Mouse (Mus musculus): ENCODE results near the gene Sema6c. TPM values are rescaled to one million over a fixed set of nuclear protein-coding genes. Genes with fewer than 3 reads are reported as not detected.

Sema6c gene
- polyA plus RNA-seq, 1 experiment: 8.5 TPM

DNA sequence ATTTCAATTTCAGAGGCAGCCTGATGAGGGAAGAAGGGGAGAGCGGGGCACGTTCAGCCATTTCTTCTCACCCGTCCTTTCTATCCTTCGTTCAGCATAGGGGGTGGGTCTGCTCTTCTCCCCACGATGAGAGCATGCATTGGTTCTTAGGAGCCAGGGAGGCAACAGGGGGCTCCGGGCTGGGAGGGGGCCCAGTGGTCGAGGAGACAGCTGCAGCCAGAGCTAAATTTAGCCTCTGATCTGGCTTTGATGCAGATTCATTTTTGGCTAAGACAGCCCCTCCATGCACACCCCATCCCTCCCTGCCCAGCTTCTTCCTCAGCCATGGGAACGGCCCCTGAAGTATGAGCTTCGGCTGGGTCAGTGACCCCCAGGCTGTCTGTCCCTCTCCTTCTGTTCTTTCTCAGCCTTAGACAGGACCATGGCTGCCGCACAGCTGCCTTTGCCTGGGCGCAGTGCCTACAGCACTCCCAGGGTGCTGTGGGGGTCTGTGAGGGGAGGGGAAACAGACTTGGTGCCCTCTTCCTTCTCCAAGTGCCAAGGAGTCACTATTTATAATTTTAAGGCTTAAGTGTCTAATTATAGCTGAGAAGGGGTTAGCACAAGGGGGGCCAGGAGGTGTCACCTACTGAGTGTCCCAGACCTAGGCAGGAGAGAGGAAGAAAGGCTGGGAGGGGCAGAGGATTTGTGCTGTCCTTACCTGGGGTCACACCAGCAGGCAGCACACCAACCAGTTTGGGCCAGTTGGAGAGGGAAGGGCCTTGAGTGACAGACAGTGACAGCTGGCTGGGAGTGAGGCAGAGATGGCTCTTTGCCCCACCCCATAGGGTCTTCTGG is 3.4 kb downstream of the Sema6c start:
- no peak for DNase-seq
- Histone ChIP-seq H3K4me1 (ENCODE audit: control insufficient read depth, insufficient read depth, low read length) (peaks cover 9% of the 10 kb centered on the region; the same call in 1 of the 2 replicates), H3K4me3 (ENCODE audit: insufficient read depth, low read depth, low read length) (no peak overlapping the region), H3K27me3 (replicated peaks; ENCODE audit: control insufficient read depth, insufficient read depth, low read length) (no peaks in the 10 kb centered on the region), H3K27ac (ENCODE audit: insufficient read depth, low read depth, low read length) (no peak overlapping the region), H3K36me3 (ENCODE audit: control insufficient read depth, insufficient read depth, low read length) (no peaks in the 10 kb centered on the region)
- no peak for TF ChIP-seq POLR2A (IDR thresholded peaks at IDR 0.05; ENCODE audit: low read depth, low read length)
- no peak for TF ChIP-seq CTCF (conservative IDR thresholded peaks at IDR 0.05; ENCODE audit: insufficient read depth, insufficient read length, low read depth, low read length)
- 74% methylated on average over 11 of the region's 11 CpGs for WGBS

DNA sequence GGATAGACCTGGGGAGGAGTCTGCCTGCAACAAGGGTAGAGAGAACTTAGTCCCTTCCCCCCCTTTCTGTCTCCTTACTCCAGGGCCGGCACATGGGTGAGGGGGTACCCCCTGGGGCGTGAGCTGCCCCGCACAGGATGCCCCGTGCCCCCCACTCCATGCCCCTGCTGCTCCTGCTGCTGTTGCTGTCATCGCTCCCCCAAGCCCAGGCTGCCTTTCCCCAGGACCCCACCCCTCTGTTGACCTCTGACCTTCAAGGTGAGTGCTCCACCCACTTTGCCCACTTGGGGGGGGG is 3.9 kb downstream of the Sema6c start:
- TF ChIP-seq CTCF (conservative IDR thresholded peaks at IDR 0.05; ENCODE audit: insufficient read depth, insufficient read length, low read depth, low read length): no peak
- no peak for TF ChIP-seq POLR2A (IDR thresholded peaks at IDR 0.05; ENCODE audit: low read depth, low read length)
- Histone ChIP-seq H3K27ac (ENCODE audit: insufficient read depth, low read depth, low read length) (no peak overlapping the region), H3K4me3 (ENCODE audit: insufficient read depth, low read depth, low read length) (no peak overlapping the region), H3K36me3 (ENCODE audit: control insufficient read depth, insufficient read depth, low read length) (no peaks in the 10 kb centered on the region), H3K4me1 (ENCODE audit: control insufficient read depth, insufficient read depth, low read length) (peaks cover 9% of the 10 kb centered on the region; the same call in 1 of the 2 replicates), H3K27me3 (replicated peaks; ENCODE audit: control insufficient read depth, insufficient read depth, low read length) (no peaks in the 10 kb centered on the region)
- 86% methylated on average over 5 of the region's 5 CpGs for WGBS
- no peak for DNase-seq

DNA sequence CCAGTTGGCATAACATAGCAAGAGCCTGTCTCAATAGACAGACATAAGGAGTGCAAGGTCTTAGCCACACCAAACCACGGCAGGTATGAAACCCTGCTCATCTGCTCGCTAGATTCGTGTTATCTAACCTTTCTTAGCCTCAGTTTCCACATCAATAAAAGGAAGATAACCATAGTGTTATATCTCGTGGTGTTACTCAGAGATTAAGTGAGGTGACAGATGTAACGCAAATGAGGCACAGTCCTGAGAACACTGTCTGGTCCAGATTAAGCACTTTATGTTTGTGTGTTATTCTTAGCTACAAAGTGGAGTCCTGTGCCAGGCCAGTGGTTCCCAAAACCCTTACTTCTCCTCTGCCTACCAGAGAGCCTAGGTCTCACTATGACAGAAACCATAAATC is 4.6 kb downstream of the Sema6c start:
- TF ChIP-seq POLR2A (IDR thresholded peaks at IDR 0.05; ENCODE audit: low read depth, low read length) (no peak), CTCF (conservative IDR thresholded peaks at IDR 0.05; ENCODE audit: insufficient read depth, insufficient read length, low read depth, low read length) (no peak)
- no peak overlapping the region for H3K27ac ChIP-seq (ENCODE audit: insufficient read depth, low read depth, low read length)
- H3K4me3 ChIP-seq (ENCODE audit: insufficient read depth, low read depth, low read length): no peak overlapping the region
- 0 out of 2 replicates have a peak, but pooled peaks cover 5% of the 10 kb centered on the region for H3K4me1 ChIP-seq (ENCODE audit: control insufficient read depth, insufficient read depth, low read length)
- H3K36me3 ChIP-seq (ENCODE audit: control insufficient read depth, insufficient read depth, low read length): no peaks in the 10 kb centered on the region
- DNase-seq: no peak
- no peaks in the 10 kb centered on the region for H3K27me3 ChIP-seq (replicated peaks; ENCODE audit: control insufficient read depth, insufficient read depth, low read length)
- WGBS: 88% methylated on average over 5 of the region's 5 CpGs

DNA sequence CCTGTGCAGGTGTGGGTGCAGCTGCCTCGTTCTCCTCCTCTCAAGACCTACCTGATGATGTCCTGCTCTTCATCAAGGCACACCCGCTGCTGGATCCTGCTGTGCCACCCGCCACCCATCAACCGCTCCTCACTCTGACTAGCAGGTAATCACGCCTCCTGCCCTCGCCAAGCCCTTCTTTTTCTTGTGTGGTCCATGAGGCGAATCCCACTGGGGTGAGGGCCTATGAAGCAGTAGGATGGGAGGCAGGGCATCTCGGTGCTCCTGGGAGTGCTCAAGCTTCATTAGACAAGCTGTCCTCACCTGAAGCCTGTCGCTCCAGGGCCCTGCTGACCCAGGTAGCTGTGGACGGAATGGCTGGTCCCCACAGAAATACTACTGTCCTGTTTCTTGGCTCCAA is 9.7 kb downstream of the Sema6c start:
- no peaks in the 10 kb centered on the region; the same call in 1 of the 2 replicates for H3K27me3 ChIP-seq (replicated peaks; ENCODE audit: control insufficient read depth, insufficient read depth, low read length)
- WGBS: 97% methylated on average over 10 of the region's 10 CpGs
- H3K4me1 ChIP-seq (ENCODE audit: control insufficient read depth, insufficient read depth, low read length): peaks cover 3% of the 10 kb centered on the region; the same call in 1 of the 2 replicates
- TF ChIP-seq CTCF (conservative IDR thresholded peaks at IDR 0.05; ENCODE audit: insufficient read depth, insufficient read length, low read depth, low read length): no peak
- no peak for TF ChIP-seq POLR2A (IDR thresholded peaks at IDR 0.05; ENCODE audit: low read depth, low read length)
- H3K36me3 ChIP-seq (ENCODE audit: control insufficient read depth, insufficient read depth, low read length): no peaks in the 10 kb centered on the region
- no peak for DNase-seq
- H3K4me3 ChIP-seq (ENCODE audit: insufficient read depth, low read depth, low read length): no peak overlapping the region
- no peak overlapping the region for H3K27ac ChIP-seq (ENCODE audit: insufficient read depth, low read depth, low read length)

DNA sequence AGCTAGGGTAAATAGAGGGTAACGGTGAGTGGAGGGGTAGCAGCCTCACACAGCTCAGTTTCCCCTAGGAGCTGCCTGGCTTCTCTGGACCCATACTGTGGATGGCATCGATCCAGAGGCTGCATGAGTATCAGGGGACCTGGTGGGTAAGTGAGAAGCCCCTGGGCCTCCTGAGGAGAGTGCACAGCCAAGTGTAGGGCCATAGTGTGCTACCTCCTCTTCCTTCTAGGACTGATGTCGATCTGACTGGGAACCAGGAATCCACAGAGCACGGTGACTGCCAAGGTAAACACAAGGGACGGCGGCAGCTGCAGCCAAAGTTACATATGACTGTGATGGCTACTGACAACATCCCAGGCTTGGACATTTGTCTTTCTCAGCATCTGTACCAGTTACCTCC is 10.8 kb downstream of the Sema6c start:
- DNase-seq: no peak
- no peaks in the 10 kb centered on the region; the same call in 1 of the 2 replicates for H3K27me3 ChIP-seq (replicated peaks; ENCODE audit: control insufficient read depth, insufficient read depth, low read length)
- TF ChIP-seq POLR2A (IDR thresholded peaks at IDR 0.05; ENCODE audit: low read depth, low read length): no peak
- no peak for TF ChIP-seq CTCF (conservative IDR thresholded peaks at IDR 0.05; ENCODE audit: insufficient read depth, insufficient read length, low read depth, low read length)
- peaks cover 3% of the 10 kb centered on the region; the same call in 1 of the 2 replicates for H3K4me1 ChIP-seq (ENCODE audit: control insufficient read depth, insufficient read depth, low read length)
- no peaks in the 10 kb centered on the region for H3K36me3 ChIP-seq (ENCODE audit: control insufficient read depth, insufficient read depth, low read length)
- H3K4me3 ChIP-seq (ENCODE audit: insufficient read depth, low read depth, low read length): no peak overlapping the region
- H3K27ac ChIP-seq (ENCODE audit: insufficient read depth, low read depth, low read length): no peak overlapping the region
- 74% methylated on average over 6 of the region's 6 CpGs for WGBS

DNA sequence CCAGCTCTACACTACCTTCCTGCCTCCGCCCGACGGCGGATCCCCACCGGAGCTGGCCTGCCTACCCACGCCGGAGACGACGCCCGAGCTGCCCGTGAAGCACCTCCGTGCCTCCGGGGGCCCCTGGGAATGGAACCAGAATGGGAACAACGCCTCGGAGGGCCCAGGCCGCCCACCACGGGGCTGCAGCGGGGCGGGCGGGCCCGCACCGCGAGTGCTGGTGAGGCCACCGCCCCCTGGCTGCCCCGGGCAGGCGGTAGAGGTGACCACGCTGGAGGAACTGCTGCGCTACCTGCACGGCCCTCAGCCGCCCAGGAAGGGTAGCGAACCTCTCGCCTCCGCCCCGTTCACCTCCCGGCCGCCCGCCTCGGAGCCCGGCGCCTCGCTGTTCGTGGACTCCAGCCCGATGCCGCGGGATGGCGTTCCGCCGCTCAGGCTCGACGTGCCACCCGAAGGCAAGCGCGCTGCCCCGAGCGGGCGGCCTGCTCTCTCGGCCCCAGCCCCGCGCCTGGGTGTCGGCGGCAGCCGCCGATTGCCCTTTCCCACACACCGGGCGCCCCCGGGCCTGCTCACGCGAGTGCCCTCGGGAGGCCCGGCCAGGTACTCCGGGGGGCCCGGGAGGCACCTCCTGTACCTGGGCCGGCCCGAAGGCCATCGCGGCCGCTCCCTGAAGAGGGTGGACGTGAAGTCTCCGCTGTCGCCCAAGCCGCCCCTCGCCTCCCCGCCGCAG is 12.4 kb downstream of the Sema6c start:
- Histone ChIP-seq H3K27ac (ENCODE audit: insufficient read depth, low read depth, low read length) (no peak overlapping the region), H3K4me3 (ENCODE audit: insufficient read depth, low read depth, low read length) (no peak overlapping the region), H3K27me3 (replicated peaks; ENCODE audit: control insufficient read depth, insufficient read depth, low read length) (no peaks in the 10 kb centered on the region; the same call in 1 of the 2 replicates), H3K36me3 (ENCODE audit: control insufficient read depth, insufficient read depth, low read length) (no peaks in the 10 kb centered on the region), H3K4me1 (ENCODE audit: control insufficient read depth, insufficient read depth, low read length) (peaks cover 3% of the 10 kb centered on the region; the same call in 1 of the 2 replicates)
- no peak for DNase-seq
- TF ChIP-seq POLR2A (IDR thresholded peaks at IDR 0.05; ENCODE audit: low read depth, low read length) (no peak), CTCF (conservative IDR thresholded peaks at IDR 0.05; ENCODE audit: insufficient read depth, insufficient read length, low read depth, low read length) (no peak)
- WGBS: 45% methylated on average over 76 of the region's 84 CpGs
